Mouse (Mus musculus): Measurements from ENCODE around the gene Pqlc2. TPM values are rescaled to one million over a fixed set of nuclear protein-coding genes. Genes with fewer than 3 reads are reported as not detected.

Gene Pqlc2
- polyA plus RNA-seq, 1 experiment from 2014 or later, result 14.3 TPM

DNA sequence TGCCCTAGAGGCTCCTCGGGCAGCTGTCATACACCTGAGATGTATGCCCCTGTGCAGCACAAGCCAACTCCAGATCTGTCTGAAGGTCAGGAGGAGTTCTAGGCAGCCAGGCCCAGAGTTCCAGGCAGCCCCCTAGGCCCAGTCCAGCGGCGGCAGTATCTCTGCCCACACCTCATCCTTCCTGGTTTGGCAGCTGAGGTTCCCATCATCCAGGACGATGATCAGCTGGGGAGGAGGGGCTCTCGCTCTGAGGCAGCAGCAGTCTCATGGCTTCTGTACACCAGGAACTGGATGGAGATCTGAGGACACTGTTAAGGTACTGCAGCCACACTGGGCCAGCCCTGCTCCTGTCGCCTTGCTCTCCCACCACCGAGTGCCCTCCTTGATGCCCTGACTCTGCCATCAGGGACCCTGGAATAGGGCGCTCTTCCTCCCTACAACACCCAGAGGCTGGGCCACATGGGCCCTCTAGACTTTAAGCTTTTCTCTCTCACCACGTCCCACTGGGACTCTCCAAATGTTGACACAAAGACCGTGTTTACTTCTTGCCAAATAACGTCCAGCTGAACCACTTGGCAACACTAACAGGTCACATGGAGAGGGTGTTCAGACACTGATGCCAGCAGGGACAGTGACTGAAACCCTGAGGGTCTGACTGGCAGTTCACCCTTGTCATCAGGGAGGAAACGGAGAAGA, 11.7 kb downstream of the Pqlc2 start:
- Histone ChIP-seq H3K36me3 (peaks cover 67% of the 10 kb centered on the region), H3K27ac (no peak overlapping the region), H3K4me1 (replicated peaks) (no peaks in the 10 kb centered on the region), H3K4me2 (no peak overlapping the region), H3K9me3 (no peaks in the 10 kb centered on the region), H3K9ac (no peak overlapping the region), H3K4me3 (no peak overlapping the region), H3K27me3 (no peaks in the 10 kb centered on the region)
- 88% methylated on average over 12 of the region's 12 CpGs for WGBS
- no peak for ATAC-seq (ENCODE audit: low FRiP score)

DNA sequence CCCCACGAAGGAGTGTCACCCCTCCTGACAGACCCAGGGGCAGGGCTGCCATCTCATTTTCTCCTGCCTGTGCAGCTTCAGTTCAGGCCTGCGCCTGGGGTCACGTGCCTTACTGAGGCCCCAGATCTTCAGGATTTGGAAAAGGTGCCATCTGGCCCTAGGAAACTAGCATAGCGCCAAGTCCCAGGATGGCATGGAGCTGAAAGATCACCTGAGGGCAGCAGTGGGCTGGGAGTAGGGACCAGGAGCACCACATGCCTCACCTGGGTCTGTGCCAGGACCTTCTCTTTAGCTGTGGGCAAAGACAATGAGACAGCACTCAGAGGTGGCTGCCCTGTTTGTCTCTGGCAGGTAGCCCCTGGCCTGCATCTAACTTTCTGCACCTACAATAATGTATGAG, 12.9 kb downstream of the Pqlc2 start:
- Histone ChIP-seq H3K27ac (no peak overlapping the region), H3K4me2 (no peak overlapping the region), H3K9me3 (no peaks in the 10 kb centered on the region), H3K4me1 (replicated peaks) (no peaks in the 10 kb centered on the region), H3K36me3 (peaks cover 61% of the 10 kb centered on the region), H3K4me3 (no peak overlapping the region), H3K9ac (no peak overlapping the region), H3K27me3 (no peaks in the 10 kb centered on the region)
- 88% methylated on average over 4 of the region's 4 CpGs for WGBS
- ATAC-seq (ENCODE audit: low FRiP score), result no peak

DNA sequence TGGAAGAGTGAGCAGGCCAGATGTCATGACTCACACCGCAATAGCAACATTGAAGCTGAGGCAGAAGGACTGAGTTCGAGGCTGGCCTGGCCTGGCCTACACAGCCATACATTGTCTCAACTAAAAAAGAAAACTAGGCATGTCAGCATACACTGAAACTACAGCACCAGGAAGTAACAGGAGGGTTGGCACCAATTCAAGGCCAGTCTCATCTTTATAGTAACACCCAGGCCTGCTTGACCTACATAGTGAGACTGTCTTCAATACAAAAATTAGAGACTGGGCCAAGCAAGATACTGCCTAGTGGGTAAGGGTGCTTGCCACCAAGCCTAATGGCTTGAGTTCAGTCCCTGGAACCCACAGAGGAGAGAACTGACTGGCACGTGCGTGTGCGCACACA, 18.5 kb downstream of the Pqlc2 start:
- Histone ChIP-seq H3K36me3 (peaks cover 57% of the 10 kb centered on the region), H3K4me2 (no peak overlapping the region), H3K4me3 (no peak overlapping the region), H3K9me3 (no peaks in the 10 kb centered on the region), H3K27me3 (no peaks in the 10 kb centered on the region), H3K4me1 (replicated peaks) (no peaks in the 10 kb centered on the region), H3K9ac (no peak overlapping the region), H3K27ac (no peak overlapping the region)
- no peak for ATAC-seq (ENCODE audit: low FRiP score)
- WGBS, result 97% methylated on average over 5 of the region's 5 CpGs

DNA sequence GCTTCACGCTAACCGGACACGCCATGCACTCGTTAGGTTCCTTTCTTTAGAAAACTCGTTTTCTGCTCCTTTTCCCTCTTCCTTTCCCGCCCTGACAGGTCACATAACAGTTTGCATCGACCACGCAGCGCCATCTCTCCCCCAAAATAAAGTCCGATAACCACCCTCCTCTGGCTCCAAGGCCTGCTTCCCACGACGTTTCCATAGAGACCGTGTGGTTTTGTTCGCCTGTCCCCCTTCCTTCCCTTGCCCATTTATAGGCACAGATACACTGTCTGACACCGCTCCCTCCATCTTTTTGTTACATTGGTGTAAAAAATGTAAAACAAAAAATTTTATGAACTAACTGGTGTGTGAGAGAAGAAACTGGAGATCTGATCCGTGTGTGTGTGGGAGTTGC, 19.4 kb downstream of the Pqlc2 start:
- Histone ChIP-seq H3K27ac (no peak overlapping the region), H3K4me2 (no peak overlapping the region), H3K36me3 (peaks cover 61% of the 10 kb centered on the region), H3K4me3 (no peak overlapping the region), H3K27me3 (no peaks in the 10 kb centered on the region), H3K4me1 (replicated peaks) (no peaks in the 10 kb centered on the region), H3K9ac (no peak overlapping the region), H3K9me3 (no peaks in the 10 kb centered on the region)
- ATAC-seq (ENCODE audit: low FRiP score), result no peak
- WGBS, result 89% methylated on average over 16 of the region's 16 CpGs

DNA sequence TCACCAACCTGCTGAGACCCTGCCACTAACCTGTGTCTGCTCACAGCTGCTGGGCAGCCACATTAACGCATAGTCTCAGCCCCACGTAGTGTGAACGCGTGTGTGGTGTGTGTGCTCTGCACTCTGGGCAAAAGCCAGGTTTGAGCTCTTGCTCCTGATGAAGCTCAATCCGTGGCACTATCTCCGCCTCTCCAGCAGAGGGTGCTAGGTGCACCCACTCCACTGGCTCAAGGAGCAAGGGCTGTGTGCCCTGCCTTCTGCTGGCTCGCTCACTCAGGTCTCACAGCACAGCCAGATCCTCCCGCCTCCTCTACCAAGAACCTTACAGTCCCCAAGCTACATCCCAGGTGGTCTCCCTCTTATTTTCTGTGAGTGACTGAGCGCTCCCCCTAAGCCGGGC, 21.5 kb downstream of the Pqlc2 start:
- H3K4me2 ChIP-seq, result no peak overlapping the region
- H3K27ac ChIP-seq, result peak overlapping the region; percentile 19; the same call in 1 of the 2 replicates
- no peaks in the 10 kb centered on the region for H3K27me3 ChIP-seq
- no peak for ATAC-seq (ENCODE audit: low FRiP score)
- H3K36me3 ChIP-seq, result peaks cover 75% of the 10 kb centered on the region
- no peak overlapping the region for H3K4me3 ChIP-seq
- H3K9me3 ChIP-seq, result no peaks in the 10 kb centered on the region
- H3K9ac ChIP-seq, result no peak overlapping the region
- H3K4me1 ChIP-seq (replicated peaks), result no peaks in the 10 kb centered on the region
- WGBS, result 64% methylated on average over 10 of the region's 10 CpGs

DNA sequence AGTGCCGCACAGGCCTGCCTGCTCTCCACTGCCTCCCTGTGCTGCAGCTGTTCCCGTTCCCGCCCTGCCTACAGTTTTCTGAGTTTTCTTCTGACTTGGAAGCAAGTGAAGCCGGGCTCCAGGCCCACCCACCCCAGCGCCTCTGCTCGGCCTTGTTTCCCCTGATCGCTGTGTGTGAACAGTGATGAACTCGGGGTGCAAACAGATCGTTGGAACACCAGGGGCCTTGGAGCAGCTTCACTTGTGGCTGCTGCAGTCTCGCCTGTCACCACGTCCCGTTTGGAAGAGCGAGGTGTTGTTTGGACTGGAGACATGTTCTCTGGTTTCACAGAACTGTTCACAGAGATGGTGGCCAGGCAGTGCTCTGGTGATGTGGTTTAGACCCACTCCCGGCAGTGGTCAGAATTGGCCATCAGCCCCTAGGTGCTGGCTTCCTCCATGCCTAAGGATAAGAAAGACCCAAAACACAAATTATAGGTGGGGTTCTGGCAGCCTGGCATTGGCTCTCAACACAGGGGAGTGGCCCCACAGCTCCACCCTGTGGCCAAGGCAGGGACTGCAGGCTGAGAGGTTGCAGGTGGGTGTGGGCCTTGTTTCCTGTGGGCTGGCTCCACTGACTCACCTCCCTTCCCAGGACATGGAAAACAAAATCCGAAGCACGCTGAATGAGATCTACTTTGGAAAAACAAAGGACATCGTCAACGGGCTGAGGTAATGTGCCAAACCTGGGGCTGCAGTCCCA, 23.2 kb downstream of the Pqlc2 start:
- no peaks in the 10 kb centered on the region for H3K9me3 ChIP-seq
- H3K4me1 ChIP-seq (replicated peaks), result peaks cover 11% of the 10 kb centered on the region
- no peak overlapping the region for H3K27ac ChIP-seq
- H3K4me3 ChIP-seq, result no peak overlapping the region
- no peaks in the 10 kb centered on the region for H3K27me3 ChIP-seq
- no peak overlapping the region for H3K4me2 ChIP-seq
- 85% methylated on average over 18 of the region's 18 CpGs for WGBS
- H3K9ac ChIP-seq, result no peak overlapping the region
- no peak for ATAC-seq (ENCODE audit: low FRiP score)
- H3K36me3 ChIP-seq, result peaks cover 91% of the 10 kb centered on the region

DNA sequence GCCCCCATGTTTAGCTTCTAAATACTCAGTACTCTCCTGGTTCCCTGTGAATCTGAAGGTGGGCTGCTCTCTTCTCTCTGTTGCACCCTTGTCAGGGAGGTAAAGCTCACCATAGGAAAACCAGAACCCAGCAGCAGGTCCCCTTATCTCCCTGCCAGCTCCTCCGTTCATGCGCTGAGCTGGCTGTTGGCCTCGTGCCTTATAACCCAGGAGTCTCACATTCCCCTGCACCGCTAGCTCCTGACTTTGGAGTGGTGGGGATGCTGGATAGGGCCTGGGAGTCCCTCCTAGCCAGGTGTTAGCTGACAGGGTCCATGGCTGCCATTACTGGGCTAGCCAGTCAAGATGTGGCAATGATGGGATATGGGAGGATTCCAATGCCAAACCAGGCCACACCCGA, 24.3 kb downstream of the Pqlc2 start:
- H3K9ac ChIP-seq, result no peak overlapping the region
- no peaks in the 10 kb centered on the region for H3K9me3 ChIP-seq
- H3K4me3 ChIP-seq, result no peak overlapping the region
- H3K27me3 ChIP-seq, result no peaks in the 10 kb centered on the region
- no peak for ATAC-seq (ENCODE audit: low FRiP score)
- 0 out of 2 replicates have a peak overlapping the region, but pooled peaks have one; percentile 12 for H3K27ac ChIP-seq
- WGBS, result 87% methylated on average over 5 of the region's 5 CpGs
- H3K36me3 ChIP-seq, result peaks cover 92% of the 10 kb centered on the region
- peaks cover 11% of the 10 kb centered on the region for H3K4me1 ChIP-seq (replicated peaks)
- no peak overlapping the region for H3K4me2 ChIP-seq

DNA sequence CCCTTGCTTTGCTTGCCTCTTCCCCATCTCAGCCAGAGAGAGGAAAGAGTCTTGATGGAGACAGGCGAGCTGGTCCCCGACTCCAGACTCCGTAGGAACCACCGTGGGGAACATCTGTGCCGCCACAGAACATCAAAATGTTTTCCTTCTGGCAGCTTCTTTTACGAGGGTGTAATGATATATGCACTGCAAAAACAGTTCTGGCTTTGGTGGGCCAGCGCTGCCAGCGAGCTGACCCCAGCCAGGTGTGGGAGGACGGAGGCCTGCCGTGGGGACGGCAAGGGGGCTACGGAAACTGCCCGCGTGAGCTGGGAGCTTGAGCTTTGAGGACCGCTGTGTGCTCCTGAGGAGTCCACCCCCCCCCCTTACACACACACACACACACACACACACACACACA, 25.6 kb downstream of the Pqlc2 start:
- no peak overlapping the region for H3K9ac ChIP-seq
- peaks cover 11% of the 10 kb centered on the region for H3K4me1 ChIP-seq (replicated peaks)
- H3K36me3 ChIP-seq, result peaks cover 92% of the 10 kb centered on the region
- 84% methylated on average over 15 of the region's 15 CpGs for whole genome bisulfite sequencing
- H3K9me3 ChIP-seq, result no peaks in the 10 kb centered on the region
- no peak overlapping the region for H3K4me3 ChIP-seq
- ATAC-seq (ENCODE audit: low FRiP score), result no peak
- H3K4me2 ChIP-seq, result no peak overlapping the region
- H3K27ac ChIP-seq, result no peak overlapping the region
- no peaks in the 10 kb centered on the region for H3K27me3 ChIP-seq

DNA sequence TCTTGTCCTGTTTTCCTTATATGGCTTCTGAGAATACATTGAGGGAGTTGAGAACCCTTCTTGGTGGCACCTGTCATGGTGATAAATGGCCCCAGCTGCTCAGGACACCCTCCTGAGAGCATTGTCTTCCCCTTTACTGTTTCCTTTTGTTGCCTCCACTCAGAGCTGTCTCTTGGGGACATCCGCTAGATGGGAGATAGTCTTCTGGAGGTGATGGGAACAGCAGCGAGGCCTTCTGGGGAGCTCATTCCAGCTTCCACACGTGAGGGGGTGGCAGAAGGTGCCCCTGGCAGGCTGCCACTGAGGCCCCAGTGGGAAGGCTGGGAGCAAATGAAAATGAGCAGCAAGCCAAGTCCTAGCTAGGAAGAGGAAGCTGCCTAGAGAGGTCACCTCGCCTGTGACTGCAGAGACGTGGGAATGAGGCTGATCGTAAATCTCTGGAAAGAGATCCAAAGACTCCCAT, 27.5 kb downstream of the Pqlc2 start:
- H3K27me3 ChIP-seq, result no peaks in the 10 kb centered on the region
- 0 out of 2 replicates have a peak overlapping the region, but pooled peaks have one; percentile 30 for H3K27ac ChIP-seq
- no peak overlapping the region for H3K4me3 ChIP-seq
- no peak overlapping the region for H3K4me2 ChIP-seq
- 29% methylated on average over 6 of the region's 6 CpGs for WGBS
- H3K9me3 ChIP-seq, result no peaks in the 10 kb centered on the region
- H3K36me3 ChIP-seq, result peaks cover 80% of the 10 kb centered on the region
- ATAC-seq (ENCODE audit: low FRiP score), result no peak
- peaks cover 11% of the 10 kb centered on the region for H3K4me1 ChIP-seq (replicated peaks)
- H3K9ac ChIP-seq, result no peak overlapping the region

DNA sequence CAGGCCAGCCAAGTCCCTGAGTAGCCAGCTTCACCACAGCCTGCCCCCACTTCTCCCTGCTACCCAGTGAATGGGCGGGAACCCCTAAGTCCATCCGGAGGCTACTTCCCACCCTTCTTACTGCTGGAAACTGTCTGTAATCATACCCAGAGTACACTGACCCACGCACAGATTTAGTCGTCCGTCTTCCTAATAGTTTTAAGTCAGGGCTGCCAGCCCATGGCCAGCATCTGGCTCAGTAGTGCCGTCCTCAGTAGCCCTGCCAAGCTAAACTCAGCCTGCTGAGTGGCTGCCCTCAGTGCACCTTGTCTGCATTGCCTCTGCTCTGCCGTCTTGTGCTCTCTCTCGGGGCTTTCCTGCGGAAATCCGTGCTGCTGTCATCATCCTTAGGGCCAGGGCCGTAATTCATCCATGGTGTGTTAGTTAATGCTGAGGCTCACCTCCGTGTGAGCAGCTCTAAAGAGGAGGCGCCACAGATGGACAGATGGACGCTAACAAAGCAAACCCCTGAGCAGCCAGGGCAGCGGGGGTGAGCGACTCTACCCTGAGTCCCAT, 28.6 kb downstream of the Pqlc2 start:
- 71% methylated on average over 16 of the region's 16 CpGs for WGBS
- no peak for ATAC-seq (ENCODE audit: low FRiP score)
- Histone ChIP-seq H3K4me1 (replicated peaks) (peaks cover 11% of the 10 kb centered on the region), H3K4me2 (no peak overlapping the region), H3K27ac (no peak overlapping the region), H3K9ac (no peak overlapping the region), H3K36me3 (peaks cover 68% of the 10 kb centered on the region), H3K4me3 (no peak overlapping the region), H3K9me3 (no peaks in the 10 kb centered on the region), H3K27me3 (no peaks in the 10 kb centered on the region)

DNA sequence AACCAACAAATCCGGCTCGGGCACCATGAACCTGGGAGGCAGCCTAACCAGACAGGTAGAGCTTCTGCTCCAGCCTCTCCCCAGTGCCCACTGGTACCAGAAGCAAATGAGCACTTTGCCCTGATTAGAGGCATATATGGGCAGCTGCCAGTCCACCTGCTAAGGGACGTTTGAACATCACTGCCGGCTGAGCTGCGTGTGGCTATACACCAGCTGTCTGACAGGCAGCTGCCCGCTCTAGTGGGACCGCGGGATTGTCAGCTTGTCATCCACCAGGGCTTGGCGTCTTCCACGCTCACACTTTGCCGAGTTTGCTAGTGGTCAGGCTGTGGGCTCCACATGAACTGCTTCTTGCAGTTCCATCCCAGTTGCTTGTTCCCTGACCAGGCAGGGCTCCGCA, 30.0 kb downstream of the Pqlc2 start:
- 85% methylated on average over 12 of the region's 12 CpGs for WGBS
- Histone ChIP-seq H3K4me2 (no peak overlapping the region), H3K27me3 (no peaks in the 10 kb centered on the region), H3K36me3 (peaks cover 57% of the 10 kb centered on the region), H3K27ac (no peak overlapping the region), H3K4me1 (replicated peaks) (peaks cover 11% of the 10 kb centered on the region), H3K9ac (no peak overlapping the region), H3K4me3 (no peak overlapping the region), H3K9me3 (no peaks in the 10 kb centered on the region)
- no peak for ATAC-seq (ENCODE audit: low FRiP score)

DNA sequence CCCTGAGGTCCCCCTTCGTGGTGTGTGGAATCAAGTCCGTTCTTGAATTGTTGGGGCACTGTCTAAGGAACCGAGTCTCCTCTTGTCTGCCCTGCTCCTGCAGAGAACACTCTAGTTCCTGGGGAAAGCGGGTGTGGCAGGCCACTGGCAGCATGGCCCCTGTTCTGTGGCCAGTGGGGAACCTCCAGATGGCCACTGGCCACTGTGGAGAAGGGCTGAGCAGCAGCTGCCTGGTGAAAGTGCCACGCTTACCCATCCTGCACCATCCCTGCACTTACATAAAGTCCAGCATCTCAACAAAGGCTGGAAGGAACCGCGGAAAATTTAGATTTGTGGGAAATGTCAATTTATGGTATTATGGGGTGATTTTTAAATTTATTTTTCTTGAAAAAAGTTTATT, 34.1 kb downstream of the Pqlc2 start:
- Histone ChIP-seq H3K9me3 (no peaks in the 10 kb centered on the region), H3K36me3 (peaks cover 35% of the 10 kb centered on the region), H3K27ac (no peak overlapping the region), H3K4me3 (no peak overlapping the region), H3K9ac (no peak overlapping the region), H3K27me3 (no peaks in the 10 kb centered on the region), H3K4me1 (replicated peaks) (no peaks in the 10 kb centered on the region), H3K4me2 (no peak overlapping the region)
- ATAC-seq (ENCODE audit: low FRiP score), result no peak
- WGBS, result 86% methylated on average over 7 of the region's 7 CpGs
